Mouse (Mus musculus) brain, embryonic 14.5 days (tissue): Measurements from ENCODE around the gene Ubc.

Experiments used
- CTCF ChIP-seq: fragments of 200-500 bp; IDR thresholded peaks from 2 replicates; pipeline ENCODE4 v1.5.1; 2012; ENCODE audit warnings: inconsistent platforms, mild to moderate bottlenecking, moderate library complexity, borderline replicate concordance; ENCODE audit not compliant: insufficient read depth, insufficient read length; ENCODE audit errors: extremely low read depth
- POLR2A ChIP-seq: fragments of 200-500 bp; IDR thresholded peaks from 2 replicates; pipeline ENCODE4 v1.6.1; 2012; ENCODE audit warnings: mild to moderate bottlenecking, inconsistent platforms, borderline replicate concordance; ENCODE audit not compliant: poor library complexity, insufficient read depth, insufficient read length, severe bottlenecking; ENCODE audit errors: extremely low read depth

- TF ChIP-seq CTCF (peak; percentile 24; the same call in 1 of the 2 replicates), POLR2A (no peak)
Measured at GRCm38 (mm10) chr5:125352781-125353294, 37.2 kb downstream of the Ubc start.
